Mouse (Mus musculus): ENCODE results near the gene Eif4g3. TPM values are rescaled to one million over a fixed set of nuclear protein-coding genes. Genes with fewer than 3 reads are reported as not detected.

Eif4g3 gene
- total RNA-seq, 2 experiments from 2014 or later: 103 to 115 TPM

DNA sequence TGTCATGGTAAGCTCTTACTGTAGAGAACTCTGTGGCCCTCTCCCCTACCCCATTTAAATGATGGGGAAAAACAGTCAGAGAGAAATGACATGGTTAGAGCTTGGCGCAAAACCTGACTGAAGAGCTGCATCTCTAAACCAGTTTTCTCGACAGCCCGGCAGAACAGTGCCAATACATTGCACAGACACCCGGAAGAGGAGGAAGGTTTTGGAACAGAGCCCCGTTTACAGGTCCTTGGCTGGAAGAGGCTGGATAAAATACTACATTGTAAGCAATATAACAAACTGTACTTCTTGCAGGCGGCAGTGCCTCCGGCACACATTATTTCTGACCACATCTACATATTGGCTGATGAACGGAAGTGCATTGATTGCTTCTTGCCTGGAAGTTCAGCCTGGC, 91.3 kb downstream of the Eif4g3 start:
- DNase-seq: no peak
- intact Hi-C loops (cut with DNase I): no loop called here

DNA sequence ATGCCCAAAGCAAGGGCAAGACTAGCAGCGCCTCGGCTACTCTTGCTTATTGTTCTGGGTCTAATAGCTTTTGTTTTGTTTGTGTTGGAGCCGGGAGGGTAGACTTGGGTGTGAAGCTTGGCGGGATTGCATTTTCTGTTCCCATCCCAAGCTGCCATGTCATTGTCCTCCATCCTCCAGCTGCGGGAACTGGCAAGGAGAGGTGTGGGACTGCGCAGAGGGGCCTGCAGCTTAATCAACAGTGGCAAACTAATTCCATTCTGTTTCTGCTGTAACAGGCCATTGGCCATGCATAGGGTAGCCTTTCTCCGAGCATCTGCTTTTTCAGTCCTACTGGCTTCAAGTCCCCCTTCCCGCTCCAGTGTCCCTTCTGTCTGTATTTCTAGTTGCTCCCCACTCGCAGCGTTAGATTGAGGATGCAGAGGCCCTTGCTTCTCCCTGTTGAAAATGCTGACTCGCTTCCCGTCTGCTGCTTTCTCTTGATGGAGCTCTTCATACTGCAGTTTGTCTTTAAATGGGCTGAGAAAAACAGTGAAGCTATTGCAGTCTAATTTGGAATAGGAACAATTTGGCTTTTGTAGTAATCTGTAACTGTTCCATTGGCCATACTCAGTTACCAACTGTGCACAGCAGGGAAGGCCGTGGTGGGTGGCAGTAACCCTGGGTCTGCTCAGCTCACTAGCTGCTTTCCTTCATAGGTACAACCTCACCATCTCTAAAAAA, 92.2 kb downstream of the Eif4g3 start:
- DNase-seq: no peak
- intact Hi-C loops (cut with DNase I): no loop called here

DNA sequence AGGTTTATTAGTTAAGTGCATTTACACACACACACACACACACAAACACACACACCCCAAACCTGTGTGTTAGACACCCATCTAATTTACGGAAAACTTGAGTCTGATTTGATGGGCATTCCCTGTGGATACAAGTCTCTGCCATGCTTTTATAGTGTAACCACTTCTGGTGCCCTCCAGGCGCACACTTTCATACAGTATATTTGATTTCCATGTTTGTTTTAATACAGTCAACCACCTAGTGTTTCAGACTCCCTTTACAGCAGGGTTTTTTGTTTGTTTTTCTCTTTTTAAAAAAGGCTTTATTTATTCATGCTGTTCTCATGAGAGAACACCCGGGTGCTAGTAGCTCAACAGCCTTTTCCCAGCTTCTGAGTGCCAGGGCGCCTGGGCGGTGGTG, 94.1 kb downstream of the Eif4g3 start:
- DNase-seq: no peak
- intact Hi-C loops (cut with DNase I): no loop called here

DNA sequence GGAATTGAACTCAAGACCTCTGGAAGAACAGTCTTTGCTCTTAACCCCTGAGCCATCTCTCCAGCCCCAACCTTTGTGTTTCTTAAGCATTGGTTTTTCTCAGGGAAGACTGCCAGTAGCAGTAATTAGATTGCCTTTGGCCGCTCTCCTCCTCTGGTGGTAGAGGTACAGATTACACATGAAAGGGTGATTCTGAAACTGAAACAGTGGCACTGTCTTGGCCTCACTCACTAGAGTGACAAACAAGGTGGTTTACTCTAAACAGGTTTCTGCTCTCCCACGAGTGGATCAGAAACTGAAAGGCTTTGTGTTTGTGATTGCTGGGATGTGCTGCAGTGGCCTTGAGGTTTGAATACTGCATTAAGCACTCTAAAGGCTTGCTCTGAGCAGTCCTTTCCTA, 96.7 kb downstream of the Eif4g3 start:
- no peak for DNase-seq
- intact Hi-C loops (cut with DNase I): no loop called here

DNA sequence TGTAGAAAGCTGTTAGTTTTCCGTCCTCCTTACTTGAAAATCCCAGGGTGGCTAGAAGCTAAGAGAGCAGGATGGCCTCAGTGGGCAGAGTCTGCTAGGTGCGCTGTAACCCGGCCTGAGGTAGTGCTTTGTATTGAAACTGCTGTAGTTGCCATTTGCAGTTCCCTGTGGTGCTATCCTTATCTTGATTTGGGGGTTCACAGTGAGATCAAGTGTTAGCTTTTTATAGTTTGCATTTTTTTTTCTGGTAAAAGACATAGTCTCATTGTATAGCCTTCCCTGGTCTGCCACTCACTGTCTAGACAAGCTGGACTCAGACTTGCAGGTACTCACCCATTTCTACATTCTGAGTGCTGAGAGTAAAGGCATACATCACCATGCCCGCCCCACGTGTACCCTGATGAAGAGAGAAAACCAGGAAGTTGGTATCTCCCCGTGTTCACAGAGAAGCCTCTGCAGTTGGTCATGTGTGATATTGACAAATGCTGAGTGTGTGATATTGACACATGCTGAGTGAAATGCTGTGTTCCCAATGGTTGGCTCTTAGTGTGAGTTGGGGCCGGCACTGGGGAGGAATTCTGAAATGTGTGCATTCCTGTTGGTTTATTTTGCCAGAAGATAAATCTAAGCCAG, 98.9 kb downstream of the Eif4g3 start:
- intact Hi-C loops (cut with DNase I): no loop called here

DNA sequence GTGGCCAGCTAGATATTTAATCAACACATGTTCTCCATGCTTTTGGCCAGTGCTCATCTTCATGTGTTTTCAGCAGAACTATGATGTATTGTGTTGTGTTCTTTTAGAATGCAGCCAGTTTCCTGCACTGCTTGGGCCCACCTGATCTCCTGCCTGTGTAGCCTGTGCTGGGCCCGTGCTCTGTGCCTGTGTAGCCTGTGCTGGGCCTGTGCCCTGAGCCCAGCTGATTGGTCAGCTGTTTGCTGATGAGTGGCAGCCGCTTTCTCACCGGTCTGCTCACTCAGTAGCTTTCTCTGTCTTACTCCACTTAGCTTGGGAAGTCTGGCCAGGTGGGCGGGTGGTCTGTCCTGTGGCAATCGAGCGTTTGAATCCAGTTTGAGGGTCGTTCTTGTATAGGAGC, 107.6 kb downstream of the Eif4g3 start:
- intact Hi-C loops (cut with DNase I): loop anchor here (10.0 kb wide), 2 partner anchors 106 to 136 kb away; partner anchors contain the start of gene Eif4g3
- no peak for DNase-seq

More for the DNA sequence above, 98.9 kb downstream of the Eif4g3 start:
- no peak for DNase-seq

DNA sequence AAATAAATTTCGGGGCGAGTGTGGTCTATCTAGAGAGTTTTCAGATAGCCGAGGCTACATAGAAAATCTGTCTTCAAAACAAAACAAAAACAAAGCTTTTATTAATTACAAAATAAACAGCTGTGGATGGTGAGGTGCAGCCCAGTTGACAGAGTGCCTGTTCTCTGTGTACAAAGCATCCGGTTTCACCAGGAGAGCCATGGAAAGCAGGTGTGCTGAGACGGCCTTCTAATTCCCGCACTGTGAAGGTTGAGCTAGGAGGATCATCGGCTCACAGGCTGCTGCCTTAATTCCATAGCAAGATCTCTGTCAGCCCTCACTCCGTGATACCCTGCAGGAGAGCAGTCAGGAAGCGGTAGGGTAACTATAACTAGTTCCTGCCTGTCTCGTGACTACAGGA, 109.0 kb downstream of the Eif4g3 start:
- intact Hi-C loops (cut with DNase I): loop anchor here (10.0 kb wide), 2 partner anchors 107 to 137 kb away; partner anchors contain the start of gene Eif4g3

DNA sequence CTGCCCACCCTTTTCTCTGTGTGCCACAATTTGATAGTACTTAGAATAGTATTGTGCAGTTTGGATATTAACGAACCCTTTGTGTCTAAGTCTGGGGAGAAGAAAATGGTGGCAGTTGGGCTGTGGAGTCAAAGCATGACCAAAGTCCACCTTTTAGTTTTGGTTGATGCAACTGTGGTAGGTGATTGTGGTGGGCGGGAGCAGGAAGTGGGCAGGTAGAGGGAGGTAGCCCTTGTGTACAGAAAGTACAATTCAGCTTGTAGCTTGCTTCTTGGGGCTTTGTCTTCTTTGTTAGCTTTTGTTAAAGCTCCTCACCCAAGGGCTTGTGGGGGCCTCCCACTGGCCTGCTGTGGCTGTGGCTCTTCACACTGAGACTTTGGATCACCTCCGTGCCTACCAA, 109.6 kb downstream of the Eif4g3 start:
- intact Hi-C loops (cut with DNase I): loop anchor here (10.0 kb wide), 2 partner anchors 108 to 138 kb away; partner anchors contain the start of gene Eif4g3
- DNase-seq: no peak

More for the DNA sequence above, 109.0 kb downstream of the Eif4g3 start:
- no peak for DNase-seq

DNA sequence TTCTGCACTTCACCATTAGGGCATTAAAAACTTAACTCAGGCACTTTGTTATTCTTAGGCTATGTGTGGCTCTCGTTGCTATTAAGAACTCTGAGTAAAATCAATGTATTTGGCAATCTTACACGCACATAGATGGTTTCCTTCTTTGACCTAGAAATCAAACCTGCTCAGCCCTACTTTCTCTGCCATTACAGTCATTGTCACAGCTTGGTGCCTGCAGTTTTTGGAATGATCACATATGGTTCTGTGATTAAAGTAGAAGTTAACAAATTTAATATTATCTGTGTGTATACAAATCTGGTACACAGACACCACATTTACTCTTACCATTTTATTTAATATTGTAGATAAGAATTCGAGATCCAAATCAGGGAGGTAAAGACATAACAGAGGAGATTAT, 112.1 kb downstream of the Eif4g3 start:
- intact Hi-C loops (cut with DNase I): loop anchor here (5.0 to 10.0 kb wide), 3 partner anchors 53 to 140 kb away; partner anchors contain the start of gene Eif4g3
- no peak for DNase-seq

DNA sequence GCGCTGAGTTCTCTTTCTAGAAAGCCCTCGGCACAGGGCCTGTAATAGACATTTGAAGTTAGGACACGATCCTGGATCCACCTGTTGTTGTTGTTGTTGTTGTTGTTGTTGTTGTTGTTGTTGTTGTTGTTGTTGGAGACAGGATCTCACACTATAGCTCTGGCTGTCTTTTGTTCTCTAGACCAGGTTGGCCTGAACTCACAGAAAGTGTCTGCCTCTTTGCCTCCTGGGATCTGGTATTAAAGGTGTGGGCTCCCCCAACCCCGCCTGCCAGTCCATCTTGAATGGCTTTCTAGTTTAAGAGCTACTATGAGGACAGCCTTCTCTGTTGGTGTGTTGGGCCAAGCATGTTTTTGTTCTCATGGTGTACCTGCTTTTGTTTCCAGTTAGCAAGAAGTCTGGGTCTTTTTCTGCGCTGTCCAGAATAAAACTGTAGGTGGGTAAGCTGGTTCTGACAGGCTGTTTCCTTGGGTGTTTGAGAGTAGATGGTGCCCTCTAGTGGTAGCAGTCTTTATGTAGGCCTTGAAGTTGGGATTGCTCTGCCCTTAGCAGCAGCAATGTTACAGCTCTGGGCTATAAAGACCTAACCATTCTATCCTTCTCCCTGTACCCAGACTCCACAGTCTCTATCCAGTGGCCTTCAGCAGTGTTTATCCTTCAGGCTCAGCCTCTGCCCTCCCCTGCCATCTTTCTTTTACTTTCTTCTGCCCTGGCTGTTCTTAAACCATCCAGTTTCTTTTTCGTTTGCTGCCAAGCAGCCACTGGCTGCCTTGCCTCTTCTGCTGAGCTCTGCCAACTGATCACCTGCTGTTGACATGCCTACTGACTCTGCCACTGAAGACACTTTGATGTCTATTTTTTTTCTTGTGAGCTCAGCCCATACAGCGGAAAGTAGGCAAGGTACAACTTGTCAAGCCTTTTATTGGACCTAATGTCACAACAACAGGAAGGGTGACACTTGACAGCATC, 114.9 kb downstream of the Eif4g3 start:
- intact Hi-C loops (cut with DNase I): loop anchor here (5.0 to 10.0 kb wide), 3 partner anchors 55 to 143 kb away; partner anchors contain the start of gene Eif4g3
- no peak for DNase-seq

DNA sequence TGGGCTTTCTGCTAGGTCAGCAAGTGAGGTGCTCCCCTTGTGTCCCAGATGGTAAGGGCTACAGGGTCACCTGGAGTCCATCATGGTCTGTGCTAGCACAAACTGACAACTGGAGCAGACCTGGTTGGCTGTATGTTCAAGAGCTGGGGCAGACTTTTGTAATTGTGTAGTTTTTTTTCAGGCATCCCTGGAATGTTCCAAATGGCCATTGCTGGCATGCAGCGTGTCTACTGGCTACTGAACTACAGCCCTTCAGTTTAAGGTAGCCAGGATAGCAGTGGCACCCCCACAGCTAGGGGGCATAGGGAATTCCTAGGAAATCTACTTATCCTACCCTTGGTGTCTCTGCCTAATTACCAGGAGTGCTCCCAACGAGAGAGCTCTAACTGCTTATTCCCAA, 115.7 kb downstream of the Eif4g3 start:
- intact Hi-C loops (cut with DNase I): loop anchor here (5.0 to 10.0 kb wide), 3 partner anchors 56 to 144 kb away; partner anchors contain the start of gene Eif4g3
- no peak for DNase-seq

DNA sequence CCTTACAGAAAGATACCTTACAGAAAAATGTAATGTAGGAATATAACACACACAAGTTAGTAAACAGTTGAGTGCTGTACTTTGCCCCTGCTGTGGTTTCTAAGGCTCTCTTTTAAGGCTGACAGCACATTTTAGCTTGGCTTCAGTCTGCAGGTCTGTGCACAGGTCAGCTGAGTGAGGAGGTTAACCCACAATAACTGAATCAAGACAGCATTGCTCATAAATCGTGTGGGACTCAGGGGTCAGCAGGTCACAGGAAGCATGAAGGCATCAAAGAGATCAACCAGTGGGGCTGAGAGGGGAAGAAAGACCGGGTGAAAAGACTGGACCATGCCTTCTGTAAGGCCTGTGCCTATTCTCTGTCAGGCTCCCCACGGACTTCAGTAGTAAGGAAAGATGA, 116.5 kb downstream of the Eif4g3 start:
- DNase-seq: no peak
- intact Hi-C loops (cut with DNase I): loop anchor here (5.0 to 10.0 kb wide), 3 partner anchors 57 to 145 kb away; partner anchors contain the start of gene Eif4g3

DNA sequence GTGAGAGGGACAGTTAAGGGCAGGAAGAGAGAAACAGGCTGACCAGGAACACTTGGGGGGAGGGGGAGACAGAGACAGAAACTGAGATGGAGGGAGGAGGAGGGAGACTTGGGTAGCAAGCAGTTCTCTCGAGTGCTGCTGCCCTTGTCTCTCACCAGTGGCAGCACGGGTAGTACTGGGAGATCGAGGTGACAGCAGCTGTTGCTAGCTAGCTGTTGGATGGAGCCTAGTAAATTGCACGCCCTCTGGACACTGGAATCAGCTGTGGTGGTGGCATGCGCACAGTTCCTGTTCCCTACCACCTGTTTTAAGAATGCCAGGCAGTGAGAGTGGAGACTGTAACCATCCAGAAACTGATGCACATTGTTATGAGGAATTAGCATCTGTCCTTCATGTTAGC, 119.0 kb downstream of the Eif4g3 start:
- intact Hi-C loops (cut with DNase I): no loop called here
- no peak for DNase-seq

DNA sequence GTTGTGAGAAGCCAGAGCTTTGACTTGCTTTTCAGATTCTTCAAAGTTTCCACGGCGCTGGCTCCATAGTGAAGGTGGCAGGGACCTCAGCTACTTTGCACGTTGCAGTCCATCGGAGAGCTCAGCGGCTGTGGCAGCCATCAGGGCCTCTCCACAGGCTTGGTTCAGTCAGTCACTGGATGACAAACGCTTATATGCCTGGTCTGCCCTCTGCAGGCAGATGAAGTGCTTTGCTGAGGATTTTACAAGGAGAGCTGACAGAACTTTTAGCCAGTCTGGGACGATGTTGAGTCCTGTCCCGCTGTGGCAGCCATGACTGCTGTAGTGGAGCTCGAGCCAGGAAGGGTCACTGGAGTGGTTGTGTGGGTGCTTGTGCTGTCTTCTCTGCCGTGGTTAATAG, 126.9 kb downstream of the Eif4g3 start:
- DNase-seq: no peak
- intact Hi-C loops (cut with DNase I): loop anchor here (5.0 kb wide), 1 partner anchor 38 kb away; no protein-coding TSS in a partner anchor

DNA sequence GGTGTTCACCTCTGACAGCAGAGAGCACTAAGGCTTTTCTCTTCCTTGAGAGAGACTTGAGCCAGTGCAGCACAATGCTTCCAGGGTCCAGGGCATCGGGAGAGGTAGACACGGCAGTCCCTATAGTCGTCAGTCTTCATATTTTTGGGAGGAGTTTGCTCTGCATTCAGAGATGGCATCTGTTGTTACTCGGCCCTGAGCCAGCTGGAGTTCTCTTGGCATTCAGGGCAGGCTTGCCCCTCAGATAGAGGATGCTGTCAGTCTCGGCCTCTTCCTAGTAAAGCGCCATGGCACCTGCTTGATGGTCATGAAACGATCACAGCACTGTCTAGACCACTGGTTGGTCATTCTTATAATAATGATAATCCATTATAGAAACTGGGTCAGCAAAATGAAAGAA, 131.2 kb downstream of the Eif4g3 start:
- no peak for DNase-seq
- intact Hi-C loops (cut with DNase I): loop anchor here (5.0 kb wide), 1 partner anchor 33 kb away; no protein-coding TSS in a partner anchor

DNA sequence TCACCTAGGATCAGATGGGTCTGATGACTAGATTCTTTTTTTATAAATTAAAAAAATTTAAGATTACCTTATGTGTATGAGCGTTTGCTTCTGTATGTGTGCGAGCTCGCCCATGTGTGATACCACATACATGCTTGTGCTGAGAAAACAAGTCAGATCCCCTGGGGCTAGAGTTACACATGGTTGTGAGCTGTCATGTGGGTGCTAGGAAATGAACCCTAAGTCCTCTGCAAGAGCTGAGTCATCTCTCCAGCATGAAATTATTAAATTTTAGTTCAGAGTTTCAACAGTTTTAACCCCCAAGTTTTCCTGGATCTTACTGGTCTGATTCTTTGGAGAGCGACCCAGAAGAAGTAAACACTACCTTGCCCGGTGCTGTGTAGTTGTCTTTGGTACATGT, 134.5 kb downstream of the Eif4g3 start:
- intact Hi-C loops (cut with DNase I): no loop called here
- DNase-seq: no peak

DNA sequence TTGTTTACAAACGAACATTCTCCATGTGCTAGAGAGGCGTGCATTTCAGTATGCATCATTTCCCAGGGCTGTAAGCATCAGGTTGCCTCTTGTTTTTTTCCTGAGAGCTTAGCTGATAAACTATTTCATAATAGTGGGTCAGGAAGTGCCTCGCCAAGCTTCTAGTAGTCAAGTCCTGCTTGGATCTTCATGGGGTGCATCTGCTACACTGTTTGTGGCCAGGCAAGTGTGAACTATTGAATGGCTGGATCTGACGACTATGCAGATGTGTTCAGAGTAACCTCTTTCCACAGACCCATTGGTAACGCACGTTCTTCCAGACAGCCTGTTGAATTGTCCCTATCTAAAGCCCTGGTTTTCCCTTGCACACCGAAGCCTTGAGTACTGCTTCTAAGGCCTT, 135.0 kb downstream of the Eif4g3 start:
- no peak for DNase-seq
- intact Hi-C loops (cut with DNase I): no loop called here

DNA sequence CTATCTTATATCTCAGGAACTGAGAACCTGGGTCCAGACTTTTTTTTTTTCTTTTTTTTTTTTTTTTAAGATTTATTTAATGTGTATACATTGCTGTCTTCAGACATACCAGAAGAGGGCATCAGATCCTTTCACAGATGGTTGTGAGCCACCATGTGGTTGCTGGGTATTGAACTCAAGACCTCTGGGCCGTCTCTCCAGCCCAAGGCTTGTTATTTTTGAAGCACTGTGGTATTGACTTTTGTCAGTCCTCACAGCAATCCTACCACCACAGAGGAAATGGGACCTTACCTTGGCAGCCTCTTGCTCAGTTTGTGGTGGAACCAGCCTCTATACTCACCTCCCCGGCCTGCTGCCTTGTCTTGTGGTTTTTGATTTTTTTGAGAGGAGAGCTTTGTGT, 137.3 kb downstream of the Eif4g3 start:
- intact Hi-C loops (cut with DNase I): no loop called here
- no peak for DNase-seq

DNA sequence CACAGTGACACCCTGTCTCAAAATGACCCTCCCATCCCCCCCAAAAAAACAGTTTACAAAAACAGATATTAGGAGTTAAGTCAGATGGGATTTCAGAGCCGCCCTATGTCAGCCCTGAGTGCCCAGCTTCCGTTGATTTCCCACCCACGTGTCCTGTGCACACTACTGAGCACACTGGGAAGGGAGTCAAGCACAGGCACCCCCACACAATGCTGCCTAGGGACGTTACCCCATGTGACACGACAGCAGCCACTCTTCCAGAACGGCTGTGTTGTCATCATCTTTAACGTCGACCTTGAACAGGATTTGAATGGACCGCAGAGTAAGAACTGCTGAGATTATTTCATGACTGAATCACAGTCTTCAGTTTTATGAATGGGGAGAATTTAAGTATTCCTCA, 138.4 kb downstream of the Eif4g3 start:
- DNase-seq: no peak
- intact Hi-C loops (cut with DNase I): no loop called here

DNA sequence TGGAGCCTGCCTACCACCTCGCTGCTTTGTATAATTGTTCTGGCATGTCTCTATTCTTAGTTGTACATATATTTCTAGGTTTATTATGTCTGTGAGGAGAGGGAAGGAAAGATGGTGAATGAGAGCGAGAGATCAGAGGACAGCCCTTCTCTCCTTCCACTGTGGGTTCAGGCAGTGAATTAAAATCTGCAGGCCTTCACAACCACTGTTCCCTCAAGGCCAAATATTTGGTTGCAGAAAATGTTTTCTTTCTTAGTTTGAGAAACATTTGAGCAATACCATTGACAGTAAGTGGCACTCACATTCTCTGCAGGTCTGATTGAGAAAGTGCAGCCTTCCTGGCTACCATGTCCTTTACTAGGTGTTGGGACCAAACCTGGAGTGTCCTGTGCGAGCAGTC, 138.9 kb downstream of the Eif4g3 start:
- intact Hi-C loops (cut with DNase I): no loop called here

More for the DNA sequence above, 138.9 kb downstream of the Eif4g3 start:
- DNase-seq: no peak

All from gastrocnemius, postnatal 36 days (tissue).